Mouse (Mus musculus) midbrain, embryonic 11.5 days (tissue): ENCODE results near the gene Large2. TPM values are rescaled to one million over a fixed set of nuclear protein-coding genes. Genes with fewer than 3 reads are reported as not detected.

Experiments
- ATAC-seq: fragments of 200-750 bp; cut with Nextera tagmentation; 2 replicates; pipeline ENCODE4 v1.8.0; 2017; ENCODE audit warnings: moderate TSS enrichment, moderate library complexity; ENCODE audit not compliant: low FRiP score
- DNase-seq: peaks from one replicate; pipeline ENCODE4 v3.0.0; 2015; ENCODE audit warnings: low spot score; ENCODE audit errors: missing footprints
- H3K27ac ChIP-seq: fragments of 300-500 bp; sonication (generic); 2 replicates; pipeline ENCODE4 v1.5.1; 2014; ENCODE audit warnings: low read depth, low read length
- H3K27me3 ChIP-seq: fragments of 300-500 bp; sonication (generic); 2 replicates; pipeline ENCODE4 v1.6.1; 2014; ENCODE audit warnings: mild to moderate bottlenecking, low read length, moderate library complexity, mixed read lengths; ENCODE audit not compliant: control insufficient read depth, insufficient read depth
- H3K36me3 ChIP-seq: fragments of 300-500 bp; sonication (generic); 2 replicates; pipeline ENCODE4 v1.6.1; 2014; ENCODE audit warnings: mild to moderate bottlenecking, low read length, moderate library complexity, mixed read lengths; ENCODE audit not compliant: control insufficient read depth, insufficient read depth
- H3K4me1 ChIP-seq: fragments of 300-500 bp; sonication (generic); 2 replicates; pipeline ENCODE4 v1.6.1; 2014; ENCODE audit warnings: low read length; ENCODE audit not compliant: control insufficient read depth, insufficient read depth
- H3K4me2 ChIP-seq: fragments of 300-500 bp; sonication (generic); 2 replicates; pipeline ENCODE4 v1.6.1; 2014; ENCODE audit warnings: mild to moderate bottlenecking, moderate library complexity
- H3K4me3 ChIP-seq: fragments of 300-500 bp; sonication (generic); 2 replicates; pipeline ENCODE4 v1.5.1; 2014; ENCODE audit warnings: low read depth, low read length
- H3K9ac ChIP-seq: fragments of 300-500 bp; sonication (generic); 2 replicates; pipeline ENCODE4 v1.6.1; 2014; ENCODE audit warnings: low read length
- H3K9me3 ChIP-seq: fragments of 300-500 bp; sonication (generic); 2 replicates; pipeline ENCODE4 v1.6.1; 2016; ENCODE audit warnings: low read length; ENCODE audit not compliant: control insufficient read depth
- WGBS: fragments of 180-500 bp; shearing (Covaris S2); extraction: QIAGEN DNeasy Blood & Tissue Kit; methylation state at CpG from one replicate; pipeline ENCODE4 v1.1.7; 2014; 5-methylcytosine and 5-hydroxymethylcytosine counted together
- microRNA-seq: library from miRNA; unstranded; fragments of <30 nt; microRNA quantifications from one replicate; pipeline ENCODE4, GENCODE M21; 2017
- polyA plus RNA-seq: library from polyadenylated mRNA; unstranded; fragments of >200 nt; fragmentation: Nextera tagmentation; extraction: Ambion mirVana; gene quantifications from 2 replicates; pipeline ENCODE4 v1.2.1, GENCODE M21; 2014

Large2 gene
- polyA plus RNA-seq, 1 experiment from 2014 or later: 10.6 TPM

GRCm38 (mm10) chr2:92328206-92328605 is 46.5 kb downstream of the Large2 start:
- Histone ChIP-seq H3K27me3 (no peaks in the 10 kb centered on the region), H3K9me3 (no peaks in the 10 kb centered on the region), H3K4me3 (no peak overlapping the region), H3K4me2 (no peak overlapping the region), H3K36me3 (peaks cover 13% of the 10 kb centered on the region; the same call in 1 of the 2 replicates), H3K27ac (no peak overlapping the region), H3K9ac (no peak overlapping the region), H3K4me1 (no peaks in the 10 kb centered on the region)
- 90% methylated on average over 8 of the region's 8 CpGs for WGBS
- ATAC-seq: no peak
- DNase-seq: no peak

GRCm38 (mm10) chr2:92327601-92328000 is 47.1 kb downstream of the Large2 start:
- ATAC-seq (no peak), DNase-seq (no peak)
- no peaks in the 10 kb centered on the region for H3K4me1 ChIP-seq
- H3K27ac ChIP-seq: no peak overlapping the region
- no peak overlapping the region for H3K9ac ChIP-seq
- H3K4me2 ChIP-seq: no peak overlapping the region
- no peaks in the 10 kb centered on the region for H3K9me3 ChIP-seq
- H3K27me3 ChIP-seq: no peaks in the 10 kb centered on the region
- peaks cover 13% of the 10 kb centered on the region; the same call in 1 of the 2 replicates for H3K36me3 ChIP-seq
- no peak overlapping the region for H3K4me3 ChIP-seq
- 97% methylated on average over 4 of the region's 4 CpGs for WGBS

- Histone ChIP-seq H3K4me3 (no peak overlapping the region), H3K9me3 (no peaks in the 10 kb centered on the region), H3K4me2 (no peak overlapping the region), H3K4me1 (no peaks in the 10 kb centered on the region), H3K27ac (no peak overlapping the region), H3K27me3 (no peaks in the 10 kb centered on the region), H3K36me3 (peaks cover 10% of the 10 kb centered on the region; the same call in 1 of the 2 replicates), H3K9ac (no peak overlapping the region)
- DNase-seq: no peak
- ATAC-seq: no peak
- 86% methylated on average over 1 of the region's 1 CpGs for WGBS
Observed at GRCm38 (mm10) chr2:92326221-92326620, 48.4 kb downstream of the Large2 start.

GRCm38 (mm10) chr2:92325676-92326075 is 49.0 kb downstream of the Large2 start:
- DNase-seq: no peak
- H3K4me2 ChIP-seq: no peak overlapping the region
- no peak overlapping the region for H3K9ac ChIP-seq
- whole genome bisulfite sequencing: 95% methylated on average over 7 of the region's 7 CpGs
- no peak overlapping the region for H3K27ac ChIP-seq
- no peaks in the 10 kb centered on the region for H3K9me3 ChIP-seq
- peaks cover 10% of the 10 kb centered on the region; the same call in 1 of the 2 replicates for H3K36me3 ChIP-seq
- H3K4me3 ChIP-seq: no peak overlapping the region
- no peak for ATAC-seq
- H3K4me1 ChIP-seq: no peaks in the 10 kb centered on the region
- no peaks in the 10 kb centered on the region for H3K27me3 ChIP-seq

- no peak for ATAC-seq
- Histone ChIP-seq H3K4me1 (no peaks in the 10 kb centered on the region), H3K9me3 (no peaks in the 10 kb centered on the region), H3K36me3 (0 out of 2 replicates have a peak, but pooled peaks cover 2% of the 10 kb centered on the region), H3K27ac (no peak overlapping the region), H3K27me3 (no peaks in the 10 kb centered on the region), H3K9ac (no peak overlapping the region), H3K4me3 (no peak overlapping the region), H3K4me2 (no peak overlapping the region)
- no peak for DNase-seq
- WGBS: 87% methylated on average over 2 of the region's 2 CpGs
Observed at GRCm38 (mm10) chr2:92322669-92323068, 52.0 kb downstream of the Large2 start.

GRCm38 (mm10) chr2:92317228-92317627 is 57.4 kb downstream of the Large2 start:
- H3K27me3 ChIP-seq: no peaks in the 10 kb centered on the region
- no peak overlapping the region for H3K9ac ChIP-seq
- WGBS: 90% methylated on average over 5 of the region's 5 CpGs
- no peak for ATAC-seq
- no peak overlapping the region for H3K4me2 ChIP-seq
- no peaks in the 10 kb centered on the region for H3K4me1 ChIP-seq
- no peak overlapping the region for H3K27ac ChIP-seq
- no peak overlapping the region for H3K4me3 ChIP-seq
- no peak for DNase-seq
- H3K9me3 ChIP-seq: no peaks in the 10 kb centered on the region
- 0 out of 2 replicates have a peak, but pooled peaks cover under 1% of the 10 kb centered on the region for H3K36me3 ChIP-seq

GRCm38 (mm10) chr2:92316652-92317051 is 58.0 kb downstream of the Large2 start:
- H3K27ac ChIP-seq: no peak overlapping the region; the same call in 1 of the 2 replicates
- no peak for ATAC-seq
- WGBS: 84% methylated on average over 3 of the region's 3 CpGs

More at GRCm38 (mm10) chr2:92316652-92317051, 58.0 kb downstream of the Large2 start:
- Histone ChIP-seq H3K27me3 (no peaks in the 10 kb centered on the region), H3K9ac (no peak overlapping the region), H3K4me2 (no peak overlapping the region), H3K4me3 (no peak overlapping the region), H3K9me3 (no peaks in the 10 kb centered on the region), H3K36me3 (no peaks in the 10 kb centered on the region), H3K4me1 (no peaks in the 10 kb centered on the region)
- DNase-seq: no peak

Small RNA genes lying within 50 kb of the gene (microRNA-seq; reads per million reads assigned to microRNA genes)
- 1.7 reads per million for gene Mir7000

Other genes with a start within 250 kb of the Large2 start
- gene Pex16, start 193 bp downstream of the Large2 start, polyA plus RNA-seq: 17.7 and 20.0 TPM in 2 replicates
- gene 1700029I15Rik, start 7.7 kb upstream of the Large2 start, polyA plus RNA-seq: 1.5 and 2.0 TPM in 2 replicates
- gene Mapk8ip1, start 26.4 kb upstream of the Large2 start, polyA plus RNA-seq: 34.5 and 37.1 TPM in 2 replicates
- 20.5 and 21.9 TPM in 2 replicates for gene Cry2, start 59.2 kb upstream of the Large2 start, polyA plus RNA-seq
- gene Slc35c1, start 85.7 kb upstream of the Large2 start, polyA plus RNA-seq: 9.2 and 9.5 TPM in 2 replicates
- gene Chst1, start 224.8 kb upstream of the Large2 start, polyA plus RNA-seq: 4.2 and 4.3 TPM in 2 replicates